Mouse (Mus musculus): ENCODE data around the gene Avil. TPM values are rescaled to one million over a fixed set of nuclear protein-coding genes. Genes with fewer than 3 reads are reported as not detected.

The Avil gene
- polyA plus RNA-seq, 1 experiment from 2014 or later: 0.13 TPM

MicroRNA genes within 50 kb of the gene (microRNA counts, 519-probe panel; counts per million panel counts)
- microRNA mmu-miR-26a (4,457 counts per million, percentile 38 among the panel's probes with 10 or more counts), microRNA mmu-miR-546 (32.2 counts per million)

Small RNA genes within 50 kb of the gene (microRNA-seq; reads per million reads assigned to microRNA genes)
- 40.6 reads per million, percentile 57 among the genes with 10 or more reads in this experiment for gene Mir26a-2 (ENCODE audit: borderline number of aligned reads)
- gene Mir546 (ENCODE audit: borderline number of aligned reads): 1.6 reads per million, percentile 21 among the genes with 10 or more reads in this experiment

Other genes with a start within 250 kb of the Avil start
- gene Atp23, start 99.4 kb upstream of the Avil start, polyA plus RNA-seq (2014; fragmentation: Nextera tagmentation; extraction: Ambion mirVana): 9.4 and 11.7 TPM in 2 replicates
- gene Ctdsp2, start 22.0 kb upstream of the Avil start, polyA plus RNA-seq (2014; fragmentation: Nextera tagmentation; extraction: Ambion mirVana): 47.3 and 47.6 TPM in 2 replicates
- gene Tsfm, start 30.1 kb downstream of the Avil start, polyA plus RNA-seq (2014; fragmentation: Nextera tagmentation; extraction: Ambion mirVana): 91.1 and 97.1 TPM in 2 replicates
- gene Mettl1, start 40.7 kb downstream of the Avil start, polyA plus RNA-seq (2014; fragmentation: Nextera tagmentation; extraction: Ambion mirVana): 36.1 and 43.3 TPM in 2 replicates
- gene Eef1akmt3, start 40.8 kb downstream of the Avil start, polyA plus RNA-seq (2014; fragmentation: Nextera tagmentation; extraction: Ambion mirVana): 0.31 and 0.35 TPM in 2 replicates
- 0.11 and 0.13 TPM in 2 replicates for gene Cyp27b1, start 47.5 kb downstream of the Avil start, polyA plus RNA-seq (2014; fragmentation: Nextera tagmentation; extraction: Ambion mirVana)
- gene March9, start 59.5 kb downstream of the Avil start, polyA plus RNA-seq (2014; fragmentation: Nextera tagmentation; extraction: Ambion mirVana): 0.21 and 0.39 TPM in 2 replicates
- 1,419 and 1,452 TPM in 2 replicates for gene Cdk4, start 62.8 kb downstream of the Avil start, polyA plus RNA-seq (2014; fragmentation: Nextera tagmentation; extraction: Ambion mirVana)
- 106 and 115 TPM in 2 replicates for gene Tspan31, start 69.6 kb downstream of the Avil start, polyA plus RNA-seq (2014; fragmentation: Nextera tagmentation; extraction: Ambion mirVana)
- 0.42 and 0.63 TPM in 2 replicates for gene Agap2, start 74.6 kb downstream of the Avil start, polyA plus RNA-seq (2014; fragmentation: Nextera tagmentation; extraction: Ambion mirVana)
- 21.3 and 30.3 TPM in 2 replicates for gene Os9, start 120.4 kb downstream of the Avil start, polyA plus RNA-seq (2014; fragmentation: Nextera tagmentation; extraction: Ambion mirVana)
- gene B4galnt1, start 164.5 kb downstream of the Avil start, polyA plus RNA-seq (2014; fragmentation: Nextera tagmentation; extraction: Ambion mirVana): 1.6 and 1.8 TPM in 2 replicates
- 8.4 and 11.8 TPM in 2 replicates for gene Slc26a10, start 179.9 kb downstream of the Avil start, polyA plus RNA-seq (2014; fragmentation: Nextera tagmentation; extraction: Ambion mirVana)
- gene Arhgef25, start 189.4 kb downstream of the Avil start, polyA plus RNA-seq (2014; fragmentation: Nextera tagmentation; extraction: Ambion mirVana): 17.9 and 18.0 TPM in 2 replicates
- 82.3 and 83.0 TPM in 2 replicates for gene Dtx3, start 195.0 kb downstream of the Avil start, polyA plus RNA-seq (2014; fragmentation: Nextera tagmentation; extraction: Ambion mirVana)
- 20.8 and 21.5 TPM in 2 replicates for gene Pip4k2c, start 210.9 kb downstream of the Avil start, polyA plus RNA-seq (2014; fragmentation: Nextera tagmentation; extraction: Ambion mirVana)